Mouse (Mus musculus) cerebellum, adult 11-12 months (tissue): ENCODE measurements around the gene Fam183b.
"Not testable (repeated sequence)": the region's sequence is repeated elsewhere in the genome, so short reads cannot be mapped to it uniquely, and the experiment has no call there.

Experiments
- DNase-seq: peaks from one replicate; pipeline ENCODE4 v3.0.0; 2022

The Fam183b gene

DNA sequence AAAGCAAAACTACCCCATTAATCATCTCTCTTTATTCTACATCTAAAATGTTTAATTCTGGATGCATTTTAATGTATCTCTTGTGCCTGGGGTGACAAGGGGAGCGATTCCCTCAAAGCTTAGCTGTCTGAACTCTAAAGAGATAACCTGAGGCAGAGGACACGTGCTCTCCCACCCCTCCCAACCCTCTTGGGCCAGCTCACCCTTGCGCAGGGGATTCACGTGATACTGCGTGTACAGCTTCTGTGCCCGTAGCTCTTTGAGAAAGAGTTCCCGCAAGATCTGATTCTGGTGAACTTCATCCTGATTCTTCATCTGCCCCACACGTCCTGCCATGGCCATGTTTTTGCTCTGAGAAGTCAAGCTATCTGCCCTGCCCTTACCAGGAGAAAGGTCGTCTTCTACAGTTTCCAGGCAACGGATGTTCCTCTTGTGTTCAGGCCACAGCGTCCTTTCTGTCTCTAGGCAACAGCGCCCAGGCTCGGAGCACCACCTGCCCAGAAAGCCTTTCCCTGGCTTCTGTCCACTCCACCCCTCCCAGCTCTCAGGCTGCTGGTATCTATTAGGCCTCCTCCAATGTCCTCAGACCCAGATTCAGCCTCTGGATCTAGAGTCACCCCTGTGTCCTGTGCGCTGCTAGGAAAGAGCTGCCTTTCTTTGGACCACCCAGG is at the start of gene Fam183b:
Gene Fam183b, minus strand, starts transcription at position 403 of the 671 bp plus-strand sequence.
- DNase-seq: peak; percentile 10

DNA sequence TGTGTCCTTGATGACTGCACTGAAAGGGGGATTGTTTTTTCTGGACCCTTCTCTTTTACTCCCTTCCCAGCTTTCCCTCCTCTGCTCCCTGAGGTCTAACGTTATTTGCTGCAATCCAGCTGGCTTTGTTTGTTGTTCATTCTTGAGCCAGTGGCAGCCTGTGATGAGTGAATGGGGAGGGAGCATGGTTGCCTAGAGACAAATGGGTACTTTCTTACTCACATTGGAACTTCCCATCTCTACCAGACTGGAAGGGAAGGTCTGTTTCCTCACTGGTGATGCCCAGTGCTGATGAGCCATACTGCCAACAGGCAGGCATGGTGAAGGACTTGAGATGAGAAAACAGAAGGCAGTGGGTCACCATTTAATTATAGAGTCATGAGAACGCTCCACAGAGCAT is 48.0 kb upstream of the Fam183b start:
- DNase-seq: no peak

DNA sequence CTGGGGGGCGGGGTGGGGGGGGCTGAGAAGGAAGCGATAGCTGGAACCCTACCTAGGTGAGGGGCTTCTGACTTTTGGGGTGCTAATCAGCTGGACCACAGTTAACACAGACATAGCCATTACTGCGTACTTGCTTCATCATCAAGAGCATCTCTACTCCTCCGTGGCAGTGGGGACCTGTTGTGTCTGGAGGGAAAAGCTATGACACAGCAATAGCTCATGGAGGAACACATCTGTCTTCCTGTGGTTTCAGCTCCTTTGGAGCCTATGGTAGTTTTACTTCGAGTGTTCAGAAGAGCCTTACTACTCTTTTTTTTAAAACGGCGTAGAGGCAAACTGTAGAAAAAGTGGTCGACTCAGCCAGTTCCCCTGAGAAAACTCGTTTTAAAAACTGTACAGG is 45.9 kb upstream of the Fam183b start:
- DNase-seq: no peak

DNA sequence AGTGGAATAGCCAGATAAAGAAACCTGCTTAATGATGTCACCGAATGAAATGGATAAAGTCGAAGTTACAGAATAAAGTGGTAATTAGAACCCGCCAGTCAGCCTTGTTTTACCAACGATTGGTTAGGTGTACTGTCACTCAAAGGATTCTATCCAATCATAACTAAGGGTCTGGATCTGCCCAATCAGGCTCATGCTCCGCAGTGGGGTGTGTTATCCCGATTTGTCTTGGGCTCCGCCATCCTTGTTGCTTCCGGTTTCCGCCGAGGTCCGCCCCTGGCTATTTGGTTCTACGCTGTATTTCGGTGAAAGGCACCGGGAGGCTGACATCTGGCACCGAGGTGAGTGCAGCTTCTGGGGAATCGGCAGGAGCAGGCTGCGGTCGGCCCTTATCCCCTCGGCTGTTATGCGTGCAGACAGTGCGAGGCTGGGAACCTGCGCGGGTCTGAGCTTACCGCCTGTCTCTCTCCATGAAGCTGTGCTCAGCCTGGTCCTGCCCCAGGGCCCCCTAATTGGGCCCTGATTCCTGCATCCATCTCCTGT is 45.2 kb upstream of the Fam183b start, which contains the start of gene Gm12258:
Gene Gm12258, plus strand, starts transcription at position 240 of the 543 bp plus-strand sequence.
- DNase-seq: peak; percentile 90

DNA sequence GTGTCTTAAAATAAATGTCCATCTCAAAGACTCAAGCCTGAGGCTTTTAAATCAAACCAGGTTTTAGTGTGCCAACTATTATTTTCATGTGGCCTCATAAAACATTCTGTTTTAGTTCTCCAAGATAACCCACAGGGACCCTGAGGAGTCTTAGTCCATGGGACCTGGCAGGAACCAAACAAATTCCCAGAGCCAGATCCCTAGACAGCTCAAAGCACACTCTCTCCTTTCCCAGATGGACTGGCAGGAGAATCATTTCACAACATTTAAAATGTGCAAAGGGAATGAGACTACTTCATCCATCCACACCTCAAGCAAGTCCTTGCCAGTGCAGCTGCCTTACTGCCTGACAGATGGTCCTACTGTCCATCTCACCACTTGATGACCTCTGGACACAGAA is 37.2 kb upstream of the Fam183b start, which contains the start of gene Olfr311:
Gene Olfr311, plus strand, starts transcription at position 301 of the 400 bp plus-strand sequence.
- not testable (repeated sequence) for DNase-seq

DNA sequence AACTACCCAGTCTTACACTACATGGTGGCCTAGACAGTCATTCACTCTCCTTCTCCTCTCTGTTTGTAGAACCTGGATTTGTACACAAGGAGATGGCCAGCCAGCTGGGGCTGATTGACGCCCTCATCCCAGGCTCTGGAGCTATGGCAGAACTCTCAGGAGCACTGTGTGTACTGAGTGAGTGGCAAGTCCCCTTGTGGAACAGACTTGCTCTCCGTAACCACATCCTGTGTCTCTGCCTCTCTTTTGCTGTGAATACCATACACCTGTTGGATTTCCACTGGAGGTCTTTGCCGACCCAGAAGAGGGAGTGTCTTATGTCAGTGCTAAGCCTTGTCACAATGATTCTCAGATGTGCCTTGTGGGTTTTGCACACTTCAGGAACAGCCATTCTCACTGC is 30.8 kb upstream of the Fam183b start:
- DNase-seq: not testable (repeated sequence)

DNA sequence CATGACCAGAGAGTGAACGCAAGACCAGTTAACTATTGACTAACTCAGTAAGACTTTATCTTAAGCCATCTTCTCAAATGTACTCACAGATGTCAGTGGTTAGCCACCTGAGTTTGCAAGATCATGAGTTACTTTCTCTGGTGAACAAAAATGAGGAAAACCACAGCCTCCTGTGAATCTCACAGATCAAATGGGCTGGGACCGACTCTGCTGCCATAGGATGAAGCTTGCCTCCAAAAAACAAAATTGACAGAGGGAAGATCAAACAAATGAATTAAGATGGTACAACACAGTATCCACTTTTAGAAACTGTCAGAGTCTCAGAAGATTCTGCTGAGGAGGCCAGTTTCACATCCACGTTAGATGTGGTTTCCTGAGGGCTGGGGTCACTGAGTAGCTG is 28.0 kb upstream of the Fam183b start:
- DNase-seq: no peak

DNA sequence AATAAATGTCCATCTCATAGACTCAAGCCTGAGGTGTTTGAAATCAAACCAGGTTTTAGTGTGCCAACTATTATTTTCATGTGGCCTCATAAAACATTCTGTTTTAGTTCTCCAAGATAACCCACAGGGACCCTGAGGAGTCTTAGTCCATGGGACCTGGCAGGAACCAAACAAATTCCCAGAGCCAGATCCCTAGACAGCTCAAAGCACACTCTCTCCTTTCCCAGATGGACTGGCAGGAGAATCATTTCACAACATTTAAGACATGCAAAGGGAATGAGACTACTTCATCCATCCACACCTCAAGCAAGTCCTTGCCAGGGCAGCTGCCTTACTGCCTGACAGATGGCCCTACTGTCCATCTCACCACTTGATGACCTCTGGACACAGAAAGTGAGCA is 27.2 kb upstream of the Fam183b start, which contains the start of gene Olfr312:
Gene Olfr312, plus strand, starts transcription at position 301 of the 400 bp plus-strand sequence.
- not testable (repeated sequence) for DNase-seq

DNA sequence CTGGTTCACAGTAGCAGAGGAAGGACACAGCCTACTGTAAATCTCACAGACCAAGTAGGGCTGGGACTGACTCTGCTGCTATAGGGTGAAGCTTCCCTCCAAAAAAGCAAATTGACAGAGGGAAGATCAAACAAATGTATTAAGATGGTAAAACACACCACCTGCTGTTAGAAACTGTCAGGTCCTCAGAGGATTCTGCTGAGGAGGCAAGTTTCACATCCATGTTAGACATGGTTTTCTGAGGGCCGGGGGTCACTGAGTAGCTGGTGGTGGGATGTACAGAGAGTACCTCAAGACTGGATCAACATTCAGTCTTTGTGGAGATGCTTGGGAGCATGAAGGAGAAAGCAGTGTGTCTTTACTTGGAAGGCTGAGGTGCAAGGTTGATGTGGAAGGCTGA is 13.9 kb upstream of the Fam183b start:
- DNase-seq: no peak

DNA sequence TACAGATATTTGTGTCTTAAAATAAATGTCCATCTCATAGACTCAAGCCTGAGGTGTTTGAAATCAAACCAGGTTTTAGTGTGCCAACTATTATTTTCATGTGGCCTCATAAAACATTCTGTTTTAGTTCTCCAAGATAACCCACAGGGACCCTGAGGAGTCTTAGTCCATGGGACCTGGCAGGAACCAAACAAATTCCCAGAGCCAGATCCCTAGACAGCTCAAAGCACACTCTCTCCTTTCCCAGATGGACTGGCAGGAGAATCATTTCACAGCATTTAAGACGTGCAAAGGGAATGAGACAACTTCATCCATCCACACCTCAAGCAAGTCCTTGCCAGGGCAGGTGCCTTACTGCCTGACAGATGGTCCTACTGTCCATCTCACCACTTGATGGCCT is 12.9 kb upstream of the Fam183b start, which contains the start of gene Olfr313:
Gene Olfr313, plus strand, starts transcription at position 301 of the 400 bp plus-strand sequence.
- DNase-seq: not testable (repeated sequence)

DNA sequence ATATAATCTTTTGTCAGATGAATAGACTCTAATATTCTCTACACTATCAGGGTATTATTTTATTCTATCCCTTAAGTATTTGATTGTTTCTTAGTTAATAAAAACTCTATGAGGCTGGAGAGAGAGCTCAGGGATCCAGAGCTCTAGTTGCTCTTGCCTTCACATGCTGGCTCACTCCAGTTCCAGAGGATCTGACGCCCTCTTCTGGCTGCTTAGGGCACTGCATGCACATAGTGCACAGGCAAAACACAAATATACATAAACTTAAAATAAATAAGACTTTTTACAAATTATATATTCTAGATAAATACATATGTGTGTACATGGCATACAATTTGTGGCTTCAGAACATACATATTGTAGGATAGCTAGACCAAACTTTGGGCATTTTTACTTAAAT is 10.2 kb upstream of the Fam183b start:
- no peak for DNase-seq

DNA sequence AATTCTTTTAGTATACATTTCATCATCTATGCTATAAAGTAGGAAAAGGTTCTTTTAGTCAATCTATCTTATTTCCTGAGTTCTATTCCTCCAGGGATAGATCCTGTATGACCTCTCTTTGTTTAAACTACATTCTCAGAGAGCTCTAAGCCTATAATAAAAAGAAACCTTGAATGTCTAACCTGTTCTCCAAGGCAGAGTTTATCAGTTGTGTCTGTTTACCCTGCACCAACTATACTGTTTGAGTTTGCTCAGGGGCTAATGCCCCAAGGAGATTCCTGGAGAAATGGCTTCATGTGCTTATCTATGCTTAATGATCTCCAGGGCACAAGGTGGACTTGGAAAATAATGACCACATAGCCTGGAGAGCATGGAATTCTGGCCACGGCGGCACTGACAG is 2.6 kb upstream of the Fam183b start:
- DNase-seq: no peak

DNA sequence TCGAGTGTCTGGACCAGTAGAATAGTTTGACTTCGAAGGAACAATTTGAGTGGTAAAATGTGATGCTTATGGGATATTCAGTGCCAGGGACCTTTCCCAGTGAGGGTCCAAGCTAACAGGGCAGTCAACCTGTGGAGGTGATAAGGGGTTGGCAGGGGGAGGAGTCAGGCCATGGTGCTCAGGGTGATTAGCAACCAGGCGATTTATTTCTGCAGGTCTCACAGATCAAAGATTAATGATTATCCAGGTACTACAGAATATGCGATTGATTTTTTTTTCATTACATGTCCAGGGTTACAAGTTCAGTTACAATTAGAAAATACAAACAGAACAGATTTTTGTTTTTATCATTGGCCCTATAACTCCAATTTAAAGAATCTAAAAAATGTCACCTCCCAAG is 2.1 kb upstream of the Fam183b start:
- DNase-seq: no peak

DNA sequence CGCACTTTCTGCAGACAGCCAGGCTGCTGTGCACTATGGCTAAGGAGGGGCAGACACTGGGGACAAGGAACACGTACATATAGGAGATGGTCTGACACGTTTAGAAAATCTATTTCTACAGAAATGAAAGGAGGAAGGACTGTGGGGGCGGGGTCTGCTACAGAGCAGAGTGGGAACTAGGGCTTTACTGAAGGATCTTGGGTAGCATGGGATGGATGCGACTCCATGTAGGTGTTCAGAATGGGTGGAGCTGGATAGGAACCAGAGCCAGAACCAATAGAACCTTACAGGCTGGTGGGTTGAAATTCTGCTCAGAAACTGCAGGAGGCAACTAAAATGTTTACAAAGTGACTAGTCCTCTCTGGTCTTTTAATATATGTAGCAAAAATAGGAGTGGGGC is 2.0 kb downstream of the Fam183b start:
- no peak for DNase-seq

DNA sequence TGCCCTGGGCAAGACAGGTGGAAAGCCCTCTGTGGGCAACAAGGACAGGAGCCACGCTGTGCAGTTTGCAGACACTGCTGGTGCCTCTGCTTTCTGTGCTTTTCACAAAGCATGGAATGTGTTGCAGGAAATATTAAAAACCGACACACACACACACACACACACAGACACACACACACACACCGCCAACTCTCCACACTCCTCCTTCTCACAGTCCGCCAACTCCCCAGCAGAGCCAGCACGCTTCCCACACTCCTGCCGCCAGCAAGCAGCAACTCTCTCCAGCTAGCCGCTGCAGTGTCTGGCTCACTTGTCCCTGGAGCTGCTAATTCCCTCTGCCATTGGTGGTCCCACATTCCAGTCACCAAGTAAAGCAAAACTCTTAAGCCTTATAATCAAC is 4.9 kb downstream of the Fam183b start:
- DNase-seq: no peak

DNA sequence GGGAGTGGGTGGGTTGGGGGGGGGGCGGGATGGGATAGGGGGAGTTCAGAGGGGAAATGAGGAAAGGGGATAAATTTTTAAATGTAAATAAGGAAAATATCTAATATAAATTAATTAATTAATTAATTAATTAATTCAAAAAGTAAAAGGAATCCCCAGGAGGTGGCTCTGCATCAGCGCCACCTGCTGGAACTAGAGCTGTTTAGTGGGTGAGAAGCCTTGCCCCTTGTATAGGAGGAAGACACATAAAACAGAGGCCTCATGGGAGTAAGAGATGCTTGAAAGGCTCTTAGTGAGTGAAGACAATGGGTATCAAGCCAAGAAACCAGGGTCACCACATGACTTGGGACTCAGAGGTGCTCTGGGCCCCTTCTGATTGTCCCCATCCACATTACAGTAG is 5.9 kb downstream of the Fam183b start:
- no peak for DNase-seq

DNA sequence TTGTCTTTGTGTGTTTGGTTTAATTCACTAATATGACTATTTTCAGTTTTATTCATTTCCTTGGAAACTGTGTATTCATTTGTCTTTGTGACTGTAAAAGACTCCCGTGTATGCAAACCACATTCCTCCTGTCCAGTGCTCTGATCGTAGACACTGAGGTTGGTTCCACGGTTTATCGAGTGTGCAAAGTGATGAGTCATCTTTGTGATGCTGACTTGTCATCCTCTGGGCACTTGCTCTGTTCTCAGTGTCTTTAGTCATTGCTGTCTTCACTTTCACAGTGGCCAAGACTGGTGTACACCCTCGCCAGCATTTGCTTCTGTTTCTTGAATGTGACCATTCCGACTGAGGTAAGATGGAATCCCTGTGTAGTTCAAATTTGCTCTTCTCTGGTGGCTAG is 11.1 kb downstream of the Fam183b start:
- DNase-seq: no peak

DNA sequence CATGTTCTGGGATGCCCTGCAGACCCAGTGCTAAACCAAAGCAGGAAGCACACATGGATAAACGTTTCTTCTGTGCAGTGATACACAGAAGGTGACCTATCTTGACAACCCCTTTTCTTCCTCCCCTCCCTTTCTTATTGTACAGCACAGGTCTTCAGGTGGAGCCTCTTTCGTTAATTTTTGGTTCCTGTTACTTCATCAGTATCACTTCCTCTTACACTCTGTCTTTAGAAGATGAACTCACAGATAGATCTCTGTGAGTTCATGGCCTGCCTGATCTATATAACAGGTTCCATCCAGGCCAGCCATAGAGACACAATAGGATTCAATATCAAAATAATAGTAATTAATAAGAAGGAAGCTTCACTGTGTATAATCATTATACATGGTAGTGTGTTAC is 11.7 kb downstream of the Fam183b start:
- no peak for DNase-seq

DNA sequence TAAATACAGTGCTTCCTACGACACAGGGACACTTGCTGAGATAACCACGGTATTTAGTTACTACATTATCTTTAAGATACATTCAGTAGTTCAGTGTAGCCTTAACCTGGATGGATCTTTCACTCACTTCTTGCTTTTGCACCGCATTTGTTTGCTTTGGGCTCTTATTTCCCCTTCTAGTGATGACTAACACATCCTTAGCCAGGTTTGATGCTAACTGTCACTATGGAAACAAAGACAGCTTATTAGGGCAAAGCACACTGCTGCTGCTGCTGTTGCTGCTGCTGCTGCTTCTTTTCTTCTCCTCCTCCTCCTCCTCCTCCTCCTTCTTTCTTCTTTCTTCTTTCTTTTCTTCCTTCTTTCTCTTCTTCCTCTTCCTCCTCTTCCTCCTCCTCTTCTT is 12.2 kb downstream of the Fam183b start:
- DNase-seq: no peak

DNA sequence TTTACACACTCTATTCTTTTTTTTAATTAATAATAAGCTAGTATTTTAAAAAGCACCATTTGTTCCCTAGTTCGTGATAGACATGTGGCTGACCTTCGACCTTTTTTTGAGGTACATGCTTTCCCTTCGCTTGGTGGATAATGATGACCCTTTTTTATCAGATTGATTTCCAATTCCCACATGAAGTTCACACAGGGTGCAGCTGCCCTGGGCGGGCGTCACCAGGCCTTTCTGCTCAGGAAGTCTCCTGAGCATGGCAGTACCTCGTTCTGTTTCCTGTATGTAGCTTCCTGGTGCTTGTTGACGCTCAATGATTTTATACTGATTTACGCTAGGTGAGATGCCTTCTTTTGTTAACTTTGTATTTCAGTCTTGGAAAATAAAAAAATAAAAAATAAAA is 13.4 kb downstream of the Fam183b start:
- no peak for DNase-seq

DNA sequence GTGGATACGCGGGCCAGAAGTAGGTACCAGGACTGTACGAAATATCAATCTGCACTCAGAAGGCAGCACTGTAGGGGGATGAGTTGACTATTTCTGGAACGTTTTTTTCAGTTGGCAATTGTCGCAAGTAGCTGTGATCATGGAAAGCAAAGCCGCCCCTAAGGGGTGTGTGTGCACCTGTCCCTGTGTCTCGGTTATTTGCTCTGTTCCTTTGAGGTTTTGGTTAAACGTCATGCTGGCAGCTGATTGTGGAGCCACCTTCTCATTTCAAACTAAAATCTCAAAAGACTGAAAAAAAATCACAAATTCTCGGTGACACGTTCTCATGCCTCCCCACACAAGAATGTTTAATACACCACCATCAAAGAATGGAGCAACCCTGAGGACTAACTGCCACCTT is 14.1 kb downstream of the Fam183b start:
- no peak for DNase-seq

DNA sequence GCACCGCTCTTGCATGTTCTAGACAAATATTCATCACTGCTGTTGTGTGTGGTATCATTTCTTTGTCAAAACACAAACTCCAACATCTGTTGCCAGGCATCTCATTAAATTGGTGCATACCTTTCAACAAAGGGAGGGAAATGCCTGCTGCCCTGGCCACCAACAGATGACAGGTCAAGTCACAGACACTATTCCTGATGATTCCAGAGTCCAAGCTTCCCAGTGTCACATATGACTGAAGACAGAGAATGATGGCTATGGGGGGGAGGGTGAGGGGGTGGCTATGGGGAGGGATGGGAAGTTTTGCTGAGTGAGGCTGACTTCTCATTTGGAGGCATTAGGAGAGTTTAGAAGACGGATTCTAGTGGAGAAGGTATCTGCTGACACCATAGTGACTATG is 17.6 kb downstream of the Fam183b start:
- DNase-seq: no peak

DNA sequence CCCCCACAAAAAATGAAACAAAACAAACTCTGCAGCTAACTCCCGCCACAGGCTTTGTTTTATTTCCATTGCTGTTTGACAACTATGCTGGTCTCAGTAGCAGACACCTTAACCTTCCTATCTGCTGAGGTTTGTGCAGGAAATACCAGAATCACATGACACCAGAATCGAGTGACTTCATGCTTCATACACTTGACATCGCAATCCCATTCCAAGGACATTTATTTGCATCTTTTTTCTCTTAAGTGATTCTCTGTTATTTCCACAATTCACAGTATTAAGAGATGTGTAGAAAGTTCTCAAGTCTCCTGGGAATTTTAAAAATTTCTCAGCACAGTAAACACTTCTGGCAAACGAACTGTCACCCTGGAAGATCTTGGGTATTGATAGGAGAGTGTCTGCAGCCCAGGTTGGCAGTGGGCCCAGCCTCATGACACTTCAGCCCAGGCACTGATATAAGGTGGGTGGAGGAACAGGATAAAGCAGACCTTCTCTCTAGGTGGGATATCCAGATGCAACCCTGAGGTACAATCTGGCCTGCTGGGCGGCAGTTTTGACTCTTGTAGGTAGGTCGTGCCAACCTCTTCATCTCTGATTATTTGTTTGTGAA is 19.2 kb downstream of the Fam183b start, which contains the start of gene Olfr314:
Gene Olfr314, plus strand, starts transcription at position 473 of the 610 bp plus-strand sequence.
- no peak for DNase-seq

DNA sequence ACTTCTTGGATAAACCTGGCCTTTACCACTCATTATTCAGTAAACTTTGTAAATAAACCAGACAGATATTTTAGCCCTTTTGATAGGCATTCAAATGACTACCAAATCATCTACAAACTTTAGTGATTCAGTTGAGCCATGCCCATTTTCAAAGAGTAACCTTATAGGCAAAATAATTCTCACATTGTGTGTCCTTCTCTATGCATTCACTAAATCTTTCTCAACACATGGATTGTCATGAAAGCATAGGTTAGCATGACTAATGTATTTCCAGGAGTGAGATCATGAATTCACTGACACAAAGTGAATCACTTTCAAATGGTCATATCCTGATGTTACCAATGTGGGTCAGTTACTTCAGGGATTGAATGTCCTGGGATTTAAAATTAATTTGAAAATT is 28.9 kb downstream of the Fam183b start, which contains the start of gene Olfr315:
Gene Olfr315, plus strand, starts transcription at position 301 of the 400 bp plus-strand sequence.
- no peak for DNase-seq
